Mouse (Mus musculus): ENCODE results near the gene Atg2b.

DNA sequence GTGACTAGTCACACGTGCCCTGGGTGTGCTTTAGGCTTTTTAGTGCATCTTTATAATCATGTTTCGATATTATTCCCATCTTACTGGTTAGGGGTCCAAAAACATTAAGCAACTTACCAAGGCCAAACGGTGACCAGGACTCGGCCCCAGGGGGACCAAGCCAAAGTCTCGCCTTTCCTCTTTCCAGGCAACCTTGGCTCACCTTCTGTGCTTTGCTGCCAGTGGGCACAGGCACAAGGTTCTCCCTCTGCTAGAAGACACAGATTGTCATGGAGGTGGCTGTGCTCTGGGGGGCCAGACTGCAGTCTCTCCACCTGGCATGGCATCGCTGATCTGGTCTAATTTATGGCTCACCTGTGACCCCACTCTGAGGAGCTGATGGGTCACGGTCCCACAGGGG lies 94.2 kb downstream of the Atg2b start:
- TF ChIP-seq CTCF (IDR thresholded peaks at IDR 0.05; ENCODE audit: insufficient read depth, low read depth, low read length) (no peak), POLR2A (IDR thresholded peaks at IDR 0.05; ENCODE audit: insufficient read depth, low read depth, low read length) (no peak)

Measured in olfactory bulb, adult 2 months (tissue).